Mouse (Mus musculus) erythroid progenitor cell, adult 5-6 weeks (primary cell): Measurements from ENCODE around the gene Ttyh3. TPM values are rescaled to one million over a fixed set of nuclear protein-coding genes. Genes with fewer than 3 reads are reported as not detected.

Experiments
- ATAC-seq: replicated peaks from 2 replicates; pipeline ENCODE4 v1.8.0; 2016; ENCODE audit warnings: moderate number of reproducible peaks, mild to moderate bottlenecking, moderate TSS enrichment, inconsistent platforms; ENCODE audit not compliant: poor library complexity, low FRiP score, severe bottlenecking
- total RNA-seq, 2 experiments: library from RNA; stranded (forward) in 1 of 2; stranded (reverse) in 1 of 2; fragments of 150-400 nt in 1 of 2; fragments of 186-747, 209-891 nt in 1 of 2; gene quantifications; 2 replicates each; pipeline versions ENCODE4 v1.2.3 to v1.2.4; 2015 to 2017; ENCODE audit warnings: low replicate concordance in 2 of 2

The Ttyh3 gene
- total RNA-seq, 2 experiments from 2014 or later = 21.8 to 23.2 TPM

GRCm38 (mm10) chr5:140636316-140637057, 12.3 kb downstream of the Ttyh3 start:
- no peak for ATAC-seq

GRCm38 (mm10) chr5:140634798-140635722, 13.8 kb downstream of the Ttyh3 start:
- ATAC-seq = no peak

GRCm38 (mm10) chr5:140633432-140633831, 15.4 kb downstream of the Ttyh3 start:
- ATAC-seq = no peak

- ATAC-seq = peak; percentile 51; the same call in 1 of the 2 replicates
These were observed 19.8 kb downstream of the Ttyh3 start for GRCm38 (mm10) chr5:140628995-140629394.

GRCm38 (mm10) chr5:140627580-140627979, 21.3 kb downstream of the Ttyh3 start:
- ATAC-seq = no peak

GRCm38 (mm10) chr5:140624961-140625360, 23.9 kb downstream of the Ttyh3 start:
- no peak for ATAC-seq

GRCm38 (mm10) chr5:140624238-140624637, 24.6 kb downstream of the Ttyh3 start:
- no peak for ATAC-seq

GRCm38 (mm10) chr5:140623791-140624190, 25.0 kb downstream of the Ttyh3 start:
- ATAC-seq = no peak

GRCm38 (mm10) chr5:140622978-140623670, 25.7 kb downstream of the Ttyh3 start:
- no peak for ATAC-seq

- no peak for ATAC-seq
These were observed 27.3 kb downstream of the Ttyh3 start for GRCm38 (mm10) chr5:140621517-140621916.

- ATAC-seq = no peak
These were observed 27.7 kb downstream of the Ttyh3 start for GRCm38 (mm10) chr5:140621092-140621491.

GRCm38 (mm10) chr5:140619895-140620736, 28.7 kb downstream of the Ttyh3 start:
- no peak for ATAC-seq

- ATAC-seq = peak; percentile 67
These were observed 29.6 kb downstream of the Ttyh3 start for GRCm38 (mm10) chr5:140619151-140619771.

GRCm38 (mm10) chr5:140617714-140618113, 31.1 kb downstream of the Ttyh3 start:
- ATAC-seq = no peak

GRCm38 (mm10) chr5:140616691-140617090, 32.1 kb downstream of the Ttyh3 start:
- ATAC-seq = no peak

- ATAC-seq = no peak
These were observed 32.7 kb downstream of the Ttyh3 start for GRCm38 (mm10) chr5:140616110-140616503.

- ATAC-seq = no peak
These were observed 33.3 kb downstream of the Ttyh3 start for GRCm38 (mm10) chr5:140615321-140616109.

- ATAC-seq = peak; percentile 17; the same call in 1 of the 2 replicates
These were observed 34.0 kb downstream of the Ttyh3 start for GRCm38 (mm10) chr5:140614837-140615236.
